Mouse (Mus musculus): Measurements from ENCODE around the gene Clrn3.

- TF ChIP-seq GATA1 (IDR thresholded peaks at IDR 0.05; ENCODE audit: low read length) (no peak), TAL1 (IDR thresholded peaks at IDR 0.05; ENCODE audit: low read length) (no peak)
Measured at GRCm38 (mm10) chr7:135537948-135538741, 9.7 kb upstream of the Clrn3 start.
